Mouse (Mus musculus): Measurements from ENCODE around the gene Tsr1. TPM values are rescaled to one million over a fixed set of nuclear protein-coding genes. Genes with fewer than 3 reads are reported as not detected.

Gene Tsr1
- polyA plus RNA-seq (2012; fragmentation: generic; extraction: Trizol) = 10 to 100 TPM in 1 of 2 experiments, 1 to 10 TPM in 1; 3.0 to 14.8 TPM

GRCm38 (mm10) chr11:74897678-74898516, at the start of gene Tsr1:
Gene Tsr1, plus strand, starts transcription at chr11:74898071.

GRCm38 (mm10) chr11:74896901-74897677, 782 bp upstream of the Tsr1 start, which contains the start of gene Sgsm2:
Gene Sgsm2, minus strand, starts transcription at chr11:74897060.

GRCm38 (mm10) chr11:74925577-74926387, 27.9 kb downstream of the Tsr1 start, which contains the start of the genes Smg6 and Srr:
Gene Smg6, plus strand, starts transcription at chr11:74925823.
Gene Srr, minus strand, starts transcription at chr11:74925948.

Other genes with a start within 250 kb of the Tsr1 start
- gene Cluh, start 248.6 kb upstream of the Tsr1 start, polyA plus RNA-seq (2012; fragmentation: generic; extraction: Trizol) = 10 to 100 TPM; 23.4 to 28.3 TPM
- gene Pafah1b1, start 173.4 kb upstream of the Tsr1 start, polyA plus RNA-seq (2012; fragmentation: generic; extraction: Trizol) = 10 to 100 TPM in 1 of 2 experiments, 1 to 10 TPM in 1; 3.9 to 23.5 TPM
- 10 to 100 TPM in 1 of 2 experiments, 1 to 10 TPM in 1; 2.0 to 12.6 TPM for gene Mettl16, start 127.2 kb upstream of the Tsr1 start, polyA plus RNA-seq (2012; fragmentation: generic; extraction: Trizol)
- gene Mnt, start 67.2 kb upstream of the Tsr1 start, polyA plus RNA-seq (2012; fragmentation: generic; extraction: Trizol) = 10 to 100 TPM in 1 of 2 experiments, 1 to 10 TPM in 1; 4.7 to 17.8 TPM
- 10 to 100 TPM in 1 of 2 experiments, 1 to 10 TPM in 1; 7.3 to 24.2 TPM for gene Sgsm2, start 1.0 kb upstream of the Tsr1 start, polyA plus RNA-seq (2012; fragmentation: generic; extraction: Trizol)
- gene Smg6, start 27.8 kb downstream of the Tsr1 start, polyA plus RNA-seq (2012; fragmentation: generic; extraction: Trizol) = 10 to 100 TPM in 1 of 2 experiments, 1 to 10 TPM in 1; 2.1 to 59.8 TPM
- gene Srr, start 27.9 kb downstream of the Tsr1 start, polyA plus RNA-seq (2012; fragmentation: generic; extraction: Trizol) = 10 to 100 TPM in 1 of 2 experiments, 1 to 10 TPM in 1; 1.2 to 19.6 TPM